Mouse (Mus musculus) brain, adult 10 weeks (tissue): Measurements from ENCODE around the gene Vmn2r83. TPM values are rescaled to one million over a fixed set of nuclear protein-coding genes. Genes with fewer than 3 reads are reported as not detected.

ENCODE experiments used
- polyA plus RNA-seq: library from polyadenylated mRNA; stranded (reverse); fragments of 350-450 nt; fragmentation: Illumina TruSeq; extraction: RNeasy Lipid Tissue Mini Kit (QIAGEN cat#74804); gene quantifications from one replicate; pipeline ENCODE4 v1.2.3, GENCODE M21; 2015; ENCODE audit warnings: low read depth, low replicate concordance

Vmn2r83 gene
- polyA plus RNA-seq, result not detected

DNA sequence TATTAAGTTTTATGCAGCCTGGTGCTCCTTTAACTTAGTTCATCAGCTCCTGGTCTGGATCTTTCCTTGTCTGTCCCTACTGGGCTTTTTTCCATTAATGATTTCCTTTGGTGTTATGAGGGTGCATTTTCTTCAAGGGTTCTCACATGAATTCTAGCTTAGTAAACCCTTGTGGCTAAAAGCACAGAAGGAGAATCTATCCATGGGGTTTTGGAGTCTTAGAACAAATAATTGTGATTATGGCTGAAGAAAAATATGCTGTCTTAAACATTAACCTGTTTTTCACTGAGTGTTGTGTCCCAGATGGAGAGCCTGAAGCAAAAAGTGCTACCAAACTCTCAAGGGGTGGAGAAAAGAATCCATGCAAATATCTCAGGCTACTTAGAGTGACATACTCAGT lies at the start of gene Vmn2r83:
Vmn2r83 (plus strand) TSS at position 301 of the 400 bp plus-strand sequence.

DNA sequence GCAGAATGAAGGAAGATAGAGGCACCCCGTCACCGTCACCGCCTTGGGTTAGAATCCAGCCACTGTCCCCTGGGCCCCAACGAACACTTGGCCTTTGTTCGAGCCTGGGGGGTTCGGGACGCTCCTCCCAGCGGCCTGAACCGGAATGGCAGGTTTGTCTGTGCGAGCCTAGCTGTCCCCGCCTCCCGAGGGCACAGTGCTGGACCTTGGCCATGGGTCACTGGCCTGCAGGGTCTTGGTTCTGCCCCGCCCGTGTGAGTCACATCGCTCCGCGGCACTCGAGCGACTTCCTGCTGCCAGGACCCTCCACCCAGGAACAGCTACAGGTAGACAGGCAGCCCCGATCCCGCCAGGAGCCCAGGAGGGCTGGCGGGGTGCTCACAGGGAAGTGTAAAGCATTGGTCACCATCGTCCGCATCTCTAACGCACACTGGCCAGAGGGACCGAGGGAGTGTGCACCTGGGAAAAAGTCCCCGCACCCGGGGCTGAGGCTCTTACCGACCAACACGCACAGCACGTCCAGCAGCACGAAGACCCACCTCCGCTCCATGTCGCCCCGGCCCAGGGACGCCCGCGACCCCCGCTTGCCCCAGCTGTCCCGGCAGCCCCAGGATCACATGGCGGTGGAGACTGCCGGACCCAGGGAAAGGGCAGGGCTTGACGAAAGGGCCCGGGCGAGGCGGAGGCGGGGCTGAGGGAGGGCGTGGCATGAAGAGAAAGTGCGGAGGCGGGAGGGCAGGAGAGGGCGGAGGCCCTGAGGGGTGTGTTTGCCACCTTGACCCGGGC lies 64.8 kb downstream of the Vmn2r83 start, which contains the start of gene Plpp2:
Plpp2 (minus strand) TSS at position 671 of the 786 bp plus-strand sequence.

Other genes starting within 250 kb of the Vmn2r83 start
- gene Vmn2r81, start 221.0 kb upstream of the Vmn2r83 start, polyA plus RNA-seq, result not detected
- not detected for gene Vmn2r82, start 112.2 kb upstream of the Vmn2r83 start, polyA plus RNA-seq
- 5.6 TPM for gene Plpp2, start 65.1 kb downstream of the Vmn2r83 start, polyA plus RNA-seq
- 38.8 TPM for gene Mier2, start 86.5 kb downstream of the Vmn2r83 start, polyA plus RNA-seq
- 1.4 TPM for gene Theg, start 118.6 kb downstream of the Vmn2r83 start, polyA plus RNA-seq
- 7.5 TPM for gene C2cd4c, start 145.3 kb downstream of the Vmn2r83 start, polyA plus RNA-seq
- gene Shc2, start 169.2 kb downstream of the Vmn2r83 start, polyA plus RNA-seq, result 35.0 TPM
- 0.51 TPM for gene Odf3l2, start 177.0 kb downstream of the Vmn2r83 start, polyA plus RNA-seq
- gene Madcam1, start 195.8 kb downstream of the Vmn2r83 start, polyA plus RNA-seq, result not detected
- 74.3 TPM for gene Tpgs1, start 200.6 kb downstream of the Vmn2r83 start, polyA plus RNA-seq
- gene Cdc34, start 213.5 kb downstream of the Vmn2r83 start, polyA plus RNA-seq, result 97.1 TPM
- 1.4 TPM for gene Gzmm, start 220.3 kb downstream of the Vmn2r83 start, polyA plus RNA-seq
- gene Bsg, start 235.8 kb downstream of the Vmn2r83 start, polyA plus RNA-seq, result 910 TPM
- 80.2 TPM for gene Hcn2, start 247.9 kb downstream of the Vmn2r83 start, polyA plus RNA-seq